Mouse (Mus musculus) left cerebral cortex, adult 11 months (tissue): ENCODE measurements around the gene Cux1.
A peak's percentile ranks its signal among the peaks of the same experiment; 100 is the strongest.
"Not testable (repeated sequence)": the region's sequence is repeated elsewhere in the genome, so short reads cannot be mapped to it uniquely, and the experiment has no call there.

ENCODE experiments used
- DNase-seq: peaks from one replicate; pipeline ENCODE4 v3.0.0; 2022; ENCODE audit warnings: low spot score

The Cux1 gene

DNA sequence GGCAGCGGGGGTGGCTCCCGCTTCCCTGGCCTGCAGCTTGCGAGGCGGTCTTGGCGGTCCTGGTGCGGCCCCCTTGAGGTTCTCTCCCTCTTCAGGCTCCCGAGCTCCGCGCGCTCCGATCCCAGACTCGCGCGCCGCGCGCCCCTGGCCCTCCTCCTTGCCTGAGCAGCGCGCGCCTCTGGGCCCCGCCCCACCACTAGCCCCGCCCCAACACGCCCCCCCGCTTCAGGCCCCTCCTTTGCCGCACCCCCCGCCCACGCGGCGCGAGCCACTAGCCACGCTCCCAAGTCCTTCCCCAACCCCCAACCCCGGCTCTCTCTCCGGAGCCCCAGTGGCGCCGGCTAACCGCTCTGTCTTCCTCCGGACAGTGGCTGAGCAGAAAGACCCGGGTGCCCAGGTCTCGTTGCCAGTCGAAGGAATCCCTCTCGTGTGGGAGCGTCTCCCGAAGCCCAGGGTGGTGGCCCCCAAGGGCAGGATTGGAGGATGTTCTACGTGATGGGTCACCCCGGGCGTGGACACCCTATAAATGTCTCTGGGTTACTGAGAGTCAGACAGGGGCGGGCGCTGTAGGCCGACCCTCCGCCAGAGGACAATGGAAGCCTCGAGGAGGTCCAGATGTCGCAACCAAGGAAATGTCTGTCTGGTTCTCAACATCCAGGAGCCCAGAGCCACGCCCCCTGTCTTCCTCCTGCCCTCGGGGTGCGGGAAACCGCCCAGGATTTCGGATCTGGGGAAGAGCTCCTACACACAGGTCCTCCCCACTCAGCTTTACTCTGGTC is 322.3 kb downstream of the Cux1 start:
- peak; percentile 77 for DNase-seq

DNA sequence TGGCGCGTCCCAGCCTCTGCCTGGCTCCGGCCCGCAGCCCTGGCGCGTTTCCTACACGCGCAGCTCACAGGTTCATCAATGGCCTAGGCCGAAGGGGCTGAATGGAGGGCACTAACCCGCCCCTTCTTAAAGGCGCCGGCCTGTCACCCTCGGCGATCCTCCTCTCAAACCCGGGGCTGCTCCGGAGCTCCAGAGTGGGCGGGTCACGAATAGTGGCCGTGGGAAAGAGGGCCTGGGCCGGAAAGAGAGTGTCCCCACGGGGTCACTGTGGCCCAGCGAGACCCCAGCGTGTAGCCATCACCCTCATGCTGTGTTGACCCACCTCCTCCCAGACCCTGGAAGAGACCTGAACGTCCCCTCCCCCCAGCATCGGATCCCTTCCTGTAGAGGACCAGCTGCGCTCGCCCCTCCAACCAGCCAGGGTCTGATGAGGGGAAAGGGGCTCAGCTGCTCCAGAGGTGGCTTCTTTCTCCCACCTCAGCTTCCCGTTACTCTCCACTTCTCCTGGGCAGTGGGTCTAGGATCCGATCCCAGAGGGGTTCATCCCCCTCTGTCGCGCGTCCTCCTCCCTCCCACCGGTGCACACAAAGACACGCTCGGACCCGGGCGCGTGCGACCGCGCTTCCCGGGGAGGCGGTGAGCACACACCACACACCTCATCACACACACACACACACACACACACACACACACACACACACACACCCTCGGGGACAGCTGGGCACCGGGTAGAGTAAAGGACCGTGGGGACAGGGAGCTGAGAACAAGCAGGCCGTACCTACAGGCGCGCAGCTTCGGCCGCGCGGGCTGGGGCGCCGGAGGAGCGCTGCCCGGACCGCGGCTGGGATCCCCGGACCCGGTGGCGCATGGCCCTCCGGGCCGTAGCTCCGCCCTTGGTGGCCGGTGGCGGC is 323.2 kb downstream of the Cux1 start:
- no peak for DNase-seq

DNA sequence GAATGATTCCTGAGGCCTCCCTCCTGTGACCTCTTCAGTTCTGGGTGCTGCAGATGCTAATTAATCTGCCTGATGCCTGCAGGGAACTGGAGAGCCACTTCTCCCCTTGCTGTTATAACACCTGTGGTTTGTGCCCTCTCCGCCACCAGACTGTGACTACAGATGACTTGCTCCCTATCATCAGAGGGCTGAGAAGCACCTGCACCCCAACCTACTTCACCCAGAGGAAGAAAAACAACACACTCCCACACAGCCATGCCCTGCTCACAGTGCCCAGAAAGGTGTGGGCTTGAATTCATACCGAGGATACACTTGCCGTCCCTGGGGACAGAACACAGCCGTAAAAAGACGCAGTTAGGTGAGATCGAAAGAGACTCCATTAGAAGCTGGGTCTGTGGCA is 326.1 kb downstream of the Cux1 start:
- DNase-seq = no peak

- DNase-seq = no peak
Measured at GRCm38 (mm10) chr5:136240381-136240780, 326.9 kb downstream of the Cux1 start.

DNA sequence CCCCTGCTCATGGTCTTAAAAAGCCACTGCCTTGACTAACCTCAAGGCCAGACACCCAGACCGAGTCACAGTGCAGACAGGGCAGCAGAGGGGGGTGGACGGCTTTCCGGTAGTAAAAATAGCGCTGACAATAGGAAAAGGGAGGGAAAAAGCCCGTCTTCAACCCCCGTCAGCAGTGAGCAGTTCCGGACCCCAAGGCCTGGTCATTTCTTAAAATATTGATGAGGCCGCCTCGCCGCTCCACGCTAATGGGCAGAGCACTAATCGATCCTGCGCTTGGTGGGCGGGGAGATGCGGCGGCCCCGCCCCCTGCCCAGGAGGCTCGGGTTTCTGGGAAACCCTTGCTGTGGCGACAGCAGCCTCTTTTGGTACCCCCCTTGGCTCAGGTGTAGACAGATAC is 329.7 kb downstream of the Cux1 start:
- no peak for DNase-seq

GRCm38 (mm10) chr5:136236611-136237010 is 330.7 kb downstream of the Cux1 start:
- no peak for DNase-seq

DNA sequence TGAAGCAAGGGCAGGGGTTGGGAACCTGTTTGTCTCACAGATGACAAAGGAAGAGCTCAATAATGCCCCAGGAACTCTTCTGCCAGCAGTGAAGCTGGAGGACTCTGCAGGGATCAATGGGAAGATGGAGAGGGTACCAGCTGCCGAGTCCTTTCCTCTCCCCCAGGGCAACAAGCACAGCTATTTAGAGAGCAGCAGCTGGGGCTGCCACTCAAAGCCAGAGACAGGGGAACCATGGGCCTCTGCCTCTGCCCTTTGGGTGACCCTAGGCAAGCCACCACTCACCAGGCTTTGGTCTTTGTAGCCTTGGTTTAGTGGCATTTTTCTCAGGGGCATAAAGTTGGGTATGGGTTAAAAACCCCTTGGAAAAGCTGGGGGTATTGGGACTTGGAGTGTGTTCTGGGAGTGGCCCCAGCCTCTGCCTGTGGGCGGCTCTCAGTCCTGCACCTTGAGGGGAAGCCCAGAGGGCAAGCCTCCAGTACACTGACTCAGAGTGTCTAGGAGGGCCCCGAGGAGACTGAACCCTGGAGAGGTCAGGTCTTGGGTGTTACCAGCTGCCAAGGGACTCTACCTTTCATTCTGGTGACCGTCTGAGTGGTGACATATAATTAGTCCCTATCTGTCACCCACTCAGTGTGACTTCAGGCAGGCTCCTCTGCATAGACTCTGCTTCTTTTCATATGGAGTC is 336.8 kb downstream of the Cux1 start:
- no peak for DNase-seq

DNA sequence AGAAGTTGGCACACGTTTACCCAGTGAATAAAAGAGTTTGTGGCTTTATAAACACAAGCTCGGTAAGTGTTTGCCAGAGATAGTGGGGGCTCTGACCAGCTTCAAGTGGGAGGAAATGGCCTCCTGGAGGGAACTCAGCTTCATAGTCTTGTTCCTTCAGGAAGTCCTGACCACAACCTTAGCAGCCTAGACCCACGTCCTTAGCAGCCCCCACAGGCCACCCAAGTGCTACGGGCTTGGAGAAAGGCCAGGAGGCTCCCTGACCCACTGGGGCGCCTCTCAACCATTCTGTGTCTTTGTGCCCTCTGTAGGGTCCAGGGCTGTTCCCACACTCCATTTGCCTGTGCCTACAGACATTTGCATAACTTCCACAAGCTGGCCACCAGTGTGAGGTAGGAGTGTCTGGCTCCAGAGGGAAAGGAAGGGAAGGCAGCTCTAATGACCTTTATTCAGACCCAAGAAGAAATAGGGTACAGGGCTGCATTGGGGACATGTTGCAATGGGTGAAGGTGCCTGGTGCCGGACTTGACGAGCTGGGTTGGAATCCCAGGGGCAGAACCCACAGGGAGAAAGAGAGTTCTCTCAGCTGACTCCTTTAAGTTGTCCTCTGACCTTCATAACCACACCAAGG is 340.9 kb downstream of the Cux1 start:
- DNase-seq = no peak

GRCm38 (mm10) chr5:136218585-136218984 is 348.7 kb downstream of the Cux1 start:
- no peak for DNase-seq

- DNase-seq = no peak
Measured at GRCm38 (mm10) chr5:136217932-136218381, 349.3 kb downstream of the Cux1 start.

DNA sequence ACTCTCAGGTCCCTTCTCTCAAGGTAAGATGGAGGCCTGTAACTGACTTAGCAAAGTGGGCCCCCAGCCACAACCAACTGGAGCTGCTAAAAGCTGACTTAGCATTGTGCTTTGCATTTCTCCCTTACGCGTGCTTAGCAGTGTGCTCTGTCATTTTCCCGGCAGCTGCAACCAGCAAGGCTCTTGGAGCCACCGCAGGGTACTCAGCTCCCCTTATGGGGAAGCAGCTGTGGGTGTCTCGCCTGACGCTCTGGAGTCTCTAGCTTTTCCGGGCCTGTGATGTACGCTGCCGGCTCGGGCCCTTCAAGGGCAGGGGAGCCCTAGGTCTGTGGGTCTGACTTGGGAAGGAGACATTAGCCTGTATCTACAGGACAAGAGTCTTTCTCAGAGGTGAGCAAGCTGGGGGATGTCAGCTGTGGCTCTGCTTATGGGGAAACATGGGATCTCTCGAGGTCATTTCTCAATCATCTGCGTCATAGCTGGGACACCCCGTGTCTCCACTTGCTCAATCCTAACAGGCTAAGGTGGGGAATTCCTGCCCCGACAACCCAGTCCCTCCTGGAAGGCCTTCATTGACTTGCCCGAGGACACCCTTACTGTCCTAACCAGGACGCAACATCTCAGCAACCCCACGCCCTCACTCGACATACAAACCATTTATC is 350.2 kb downstream of the Cux1 start:
- no peak for DNase-seq

GRCm38 (mm10) chr5:136215958-136216357 is 351.3 kb downstream of the Cux1 start:
- DNase-seq = no peak

DNA sequence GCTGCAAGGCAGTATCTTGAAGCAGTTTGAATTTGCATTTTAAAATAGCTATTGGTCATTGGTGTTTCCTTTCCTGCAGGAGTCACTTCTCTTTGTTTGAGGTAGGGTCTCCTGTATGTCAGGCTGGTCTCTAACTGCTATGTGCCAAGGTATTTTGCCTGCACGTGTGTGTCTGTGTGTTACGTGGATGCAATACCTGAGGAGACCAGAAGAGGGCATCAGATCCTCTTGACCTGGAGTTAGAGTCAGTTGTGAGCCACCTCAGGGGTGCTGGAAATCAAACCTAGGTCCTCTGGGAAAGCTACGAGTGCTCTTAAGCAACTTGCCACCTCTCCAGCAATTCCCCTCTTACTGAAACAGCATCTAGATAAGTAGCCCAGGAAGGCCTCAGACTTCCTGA is 352.1 kb downstream of the Cux1 start:
- DNase-seq = no peak

DNA sequence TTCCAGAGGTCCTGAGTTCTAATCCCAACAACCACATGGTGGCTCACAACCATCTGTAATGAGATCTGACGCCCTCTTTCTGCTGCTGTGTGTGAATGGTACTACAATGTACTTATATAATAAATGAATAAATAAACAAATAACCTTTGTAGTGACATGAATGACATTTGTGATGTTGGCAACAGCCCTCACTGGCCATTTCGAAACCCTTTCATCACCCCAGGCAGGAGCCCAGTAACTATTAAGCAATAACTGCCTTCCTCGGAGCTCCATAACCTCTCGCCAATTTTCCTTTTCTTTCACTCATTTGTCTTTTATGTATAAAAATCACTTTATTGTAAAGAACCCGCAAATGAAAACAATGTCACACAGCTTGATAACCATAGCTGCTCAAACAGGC is 353.6 kb downstream of the Cux1 start:
- DNase-seq = no peak

DNA sequence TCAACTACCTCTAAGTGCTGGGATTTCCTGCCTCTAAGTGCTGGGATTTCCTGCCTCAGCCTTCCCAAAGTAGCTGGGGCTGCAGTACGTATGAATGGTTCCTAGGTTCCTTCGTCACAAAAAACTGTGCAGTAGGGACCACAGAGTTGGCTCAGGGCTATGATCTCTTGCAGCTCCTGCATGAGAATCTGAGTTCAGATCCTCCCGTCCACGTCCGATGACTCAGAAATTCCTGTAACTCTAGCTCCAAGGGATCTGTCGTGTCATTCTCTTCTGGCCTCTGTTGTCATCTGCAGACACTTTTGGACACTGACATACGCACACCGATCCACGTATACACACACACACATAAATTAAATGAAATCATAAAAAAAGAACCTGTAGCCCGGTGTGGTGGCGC is 354.6 kb downstream of the Cux1 start:
- no peak for DNase-seq

DNA sequence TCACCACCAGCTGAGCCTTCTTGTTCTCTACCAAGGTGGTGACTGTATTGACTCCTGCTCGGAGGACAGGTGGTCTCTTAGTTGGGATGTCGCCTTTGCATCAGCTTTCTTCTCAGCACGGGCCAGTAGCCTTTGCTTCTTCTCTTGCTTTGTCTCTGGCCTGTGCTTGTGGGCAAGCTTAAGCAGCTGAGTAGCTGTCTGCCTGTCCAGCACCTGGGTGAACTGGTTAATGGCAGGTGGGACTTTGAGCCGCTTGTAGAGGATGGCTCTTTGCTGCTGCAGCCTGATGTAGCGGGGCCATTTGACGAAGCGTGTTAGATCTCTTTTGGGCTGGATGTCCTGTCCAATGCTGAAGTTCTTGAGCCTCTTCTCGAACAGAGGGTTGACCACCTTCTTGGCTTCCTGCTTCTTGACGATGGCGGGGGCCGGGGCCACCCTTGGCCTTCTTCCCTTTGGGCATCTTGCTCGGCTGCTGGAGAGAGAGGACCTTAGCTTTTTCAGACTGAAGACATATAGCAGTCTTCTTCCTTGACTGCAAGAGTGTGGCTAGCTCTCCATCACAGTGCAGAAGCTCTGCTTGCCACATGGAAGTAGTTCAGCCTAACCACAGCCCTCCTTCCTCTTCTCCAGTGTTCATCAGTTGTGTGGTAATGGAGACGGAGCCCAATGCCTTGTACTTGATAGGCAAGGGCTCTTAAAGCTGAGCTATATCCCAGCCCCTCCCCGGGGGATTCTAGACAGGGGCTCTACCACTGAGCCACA is 355.8 kb downstream of the Cux1 start:
- not testable (repeated sequence) for DNase-seq

DNA sequence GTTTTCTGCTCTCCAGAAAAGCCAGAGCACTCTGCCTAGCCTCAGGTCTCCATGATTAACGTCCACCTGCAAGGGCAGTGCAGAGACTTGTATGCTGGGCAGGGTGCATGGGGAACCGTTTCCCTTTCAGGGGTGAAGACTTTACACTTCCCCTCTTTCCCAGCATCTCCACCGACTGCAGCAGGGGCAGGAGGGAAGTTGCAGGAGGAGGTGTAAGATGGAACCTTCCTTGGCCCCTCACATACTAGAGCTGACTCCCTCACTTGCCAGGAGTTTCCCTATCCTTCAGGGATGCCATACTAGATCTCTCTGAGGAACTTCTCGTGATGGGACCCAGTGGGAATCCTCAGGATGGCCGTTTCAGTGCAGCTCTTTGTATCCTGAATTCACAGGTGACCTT is 356.7 kb downstream of the Cux1 start:
- DNase-seq = no peak

DNA sequence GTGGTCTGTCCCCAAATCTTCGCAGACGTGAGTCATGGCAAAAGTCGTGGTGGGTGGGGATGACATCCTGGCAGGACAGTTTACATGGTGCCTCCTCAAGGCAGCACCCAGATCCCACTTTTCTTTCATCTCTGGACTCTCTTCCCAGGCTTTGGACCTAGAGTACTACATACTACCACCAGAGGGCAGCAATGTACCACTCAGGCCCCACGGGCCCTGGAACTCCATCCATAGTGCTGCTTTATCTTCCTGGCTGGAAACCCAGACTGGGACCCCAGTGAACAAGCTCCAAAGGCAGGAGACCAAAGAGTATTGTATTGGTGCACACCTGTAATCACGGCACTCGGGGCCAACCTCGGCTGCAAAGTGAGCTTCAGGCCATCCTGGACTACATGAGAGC is 365.5 kb downstream of the Cux1 start:
- no peak for DNase-seq

DNA sequence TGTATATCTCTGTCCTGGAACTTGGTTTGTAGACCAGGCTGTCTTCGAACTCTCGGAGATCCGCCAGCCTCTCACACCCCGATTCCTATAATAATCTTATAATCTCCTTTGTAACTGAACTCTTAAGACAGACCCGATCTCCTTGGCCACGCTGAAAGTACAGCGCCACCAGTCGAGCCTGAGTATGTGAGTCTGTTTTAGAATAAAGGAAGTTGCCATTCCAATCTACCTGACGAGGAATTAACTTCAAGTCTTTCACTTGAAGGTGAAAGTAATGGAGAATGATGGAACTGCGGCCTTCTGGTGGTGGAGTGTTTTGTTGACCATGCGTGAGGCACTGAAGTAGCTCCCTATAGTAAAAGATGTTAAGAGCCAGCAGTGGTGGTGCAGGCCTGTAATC is 367.8 kb downstream of the Cux1 start:
- DNase-seq = no peak

GRCm38 (mm10) chr5:136198474-136199391 is 368.6 kb downstream of the Cux1 start, which contains the start of gene Prkrip1:
TSS of gene Prkrip1 (minus strand) at chr5:136198963.
- peak; percentile 85 for DNase-seq
